Mouse (Mus musculus) inflammation-experienced regulatory T-cells (primary cell): Measurements from ENCODE around the gene Cfap74. TPM values are rescaled to one million over a fixed set of nuclear protein-coding genes. Genes with fewer than 3 reads are reported as not detected.

ENCODE experiments used
- polyA plus RNA-seq, 2 experiments: library from polyadenylated mRNA; unstranded; fragments of 100-300 nt; shearing (Covaris generic); gene quantifications; one replicate each; pipeline ENCODE4 v1.2.1; 2017

The Cfap74 gene
- 1 to 10 TPM in 1 of 2 experiments, under 1 TPM in 1; 0.86 to 3.1 TPM for polyA plus RNA-seq

DNA sequence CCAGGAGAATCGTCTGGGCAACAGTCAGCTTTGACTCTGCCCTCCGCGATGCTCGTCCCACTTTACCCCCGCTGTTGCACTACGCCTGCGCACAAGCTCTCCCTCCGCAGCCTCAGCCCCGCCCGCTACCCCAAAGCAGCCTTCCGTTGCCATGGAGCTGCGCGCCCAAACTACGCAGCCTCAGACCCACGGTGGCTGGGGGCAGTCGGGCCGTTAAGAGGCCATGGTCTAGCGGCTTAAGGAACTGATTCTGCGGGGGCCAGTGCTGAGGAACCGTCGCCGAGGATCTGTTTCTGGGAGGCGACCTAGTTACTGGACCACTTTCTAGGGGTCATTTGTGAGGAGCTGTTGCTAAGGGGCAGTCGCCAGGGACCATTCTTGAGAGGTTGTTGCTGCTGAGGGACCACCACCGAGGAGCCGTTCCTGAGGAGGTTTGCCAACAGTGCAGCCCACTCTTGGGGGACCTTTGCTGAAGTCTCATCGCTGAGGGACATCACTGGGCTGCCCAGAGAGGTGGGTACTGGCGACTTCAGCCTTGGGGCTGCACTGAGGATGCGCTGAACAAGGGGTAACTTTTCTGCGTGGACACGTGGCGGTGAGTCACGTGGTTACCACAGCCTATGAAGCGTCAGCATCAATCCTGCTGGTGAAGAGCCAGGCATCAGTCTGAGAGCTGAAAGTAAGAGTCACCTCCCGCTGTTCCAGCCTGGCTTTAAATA, at the start of gene Cfap74:
Cfap74 (plus strand) TSS at position 133 of the 719 bp plus-strand sequence.

GRCm38 (mm10) chr4:155361303-155361791, 47.6 kb upstream of the Cfap74 start, which contains the start of gene Prkcz:
Gene Prkcz, minus strand, starts transcription at chr4:155361361.

DNA sequence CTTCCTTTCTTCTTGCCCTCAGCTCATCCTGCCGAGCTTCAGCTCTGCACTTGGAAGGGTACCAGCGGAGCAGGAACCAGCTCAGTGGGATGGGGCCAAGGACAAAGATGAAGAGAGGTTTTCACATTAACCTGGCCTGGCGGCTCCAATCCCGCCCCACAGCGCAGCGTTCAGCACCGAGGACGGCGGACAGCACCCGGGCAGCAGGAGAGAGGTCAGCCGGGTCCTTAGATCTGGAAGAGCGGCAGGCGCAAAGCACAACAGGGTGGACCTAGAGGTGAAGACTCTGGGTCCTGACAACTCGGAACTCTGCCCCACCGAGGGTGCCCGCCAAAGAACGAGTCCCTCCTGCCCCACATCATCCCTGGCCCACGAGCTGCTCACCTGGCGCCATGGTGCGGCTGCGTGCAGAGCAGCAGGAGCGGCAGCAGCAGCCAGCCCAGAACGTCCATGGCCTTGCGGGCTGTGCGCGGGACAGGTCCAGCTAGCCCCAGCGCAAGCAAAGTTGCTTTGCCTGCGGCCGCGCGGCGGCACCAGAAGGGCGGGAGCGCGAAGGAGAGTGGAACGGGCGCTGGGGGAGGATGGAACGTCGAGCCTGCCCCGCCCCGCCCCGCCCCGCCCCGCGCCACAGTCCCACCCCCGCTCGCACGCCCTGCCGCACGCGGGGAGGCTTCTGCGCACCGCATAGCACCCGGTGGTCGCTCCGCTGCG, 11.3 kb upstream of the Cfap74 start, which contains the start of gene Gabrd:
Gabrd (minus strand) TSS at position 602 of the 711 bp plus-strand sequence.

GRCm38 (mm10) chr4:155468952-155469351, 60.0 kb downstream of the Cfap74 start, which contains the start of gene Tmem52:
Gene Tmem52, plus strand, starts transcription at chr4:155469114.

DNA sequence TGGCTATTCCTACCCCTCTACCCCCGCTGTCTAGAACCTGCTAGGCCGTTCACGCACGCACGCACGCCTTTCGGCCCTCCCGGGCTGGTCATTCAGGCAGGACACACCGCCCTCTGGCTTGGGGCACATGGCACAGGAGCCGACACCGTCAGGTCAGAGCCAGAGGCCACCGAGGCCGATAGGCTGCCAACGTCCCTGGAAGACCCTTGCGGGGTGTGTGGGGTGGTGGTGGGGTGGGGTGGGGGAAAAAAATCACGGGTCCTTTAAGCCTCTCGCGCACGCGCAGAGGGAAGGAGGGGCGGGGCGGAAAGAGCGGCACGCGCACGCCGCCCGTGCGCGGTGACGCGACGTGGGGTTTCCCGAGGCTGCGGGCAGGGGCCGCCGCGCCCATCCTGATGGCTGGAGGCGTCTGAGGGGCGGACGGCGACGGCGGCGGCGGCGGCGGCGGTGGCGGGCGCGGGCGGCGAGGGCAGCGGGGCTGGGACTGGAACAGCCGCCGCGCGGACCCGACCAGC, 82.1 kb downstream of the Cfap74 start, which contains the start of gene Gnb1:
Gnb1 (plus strand) TSS at position 372 of the 515 bp plus-strand sequence.

Other genes with a start within 250 kb of the Cfap74 start
- 100 to 1,000 TPM; 115 to 127 TPM for gene Ski, start 186.6 kb upstream of the Cfap74 start, polyA plus RNA-seq
- gene Faap20, start 159.4 kb upstream of the Cfap74 start, polyA plus RNA-seq = 100 to 1,000 TPM; 105 to 115 TPM
- gene Prkcz, start 47.8 kb upstream of the Cfap74 start, polyA plus RNA-seq = 10 to 100 TPM; 33.8 to 46.7 TPM
- gene Gabrd, start 11.1 kb upstream of the Cfap74 start, polyA plus RNA-seq = 1 to 10 TPM in 1 of 2 experiments, under 1 TPM in 1; 0.46 to 2.0 TPM
- gene Tmem52, start 59.9 kb downstream of the Cfap74 start, polyA plus RNA-seq = not detected
- gene Gnb1, start 82.2 kb downstream of the Cfap74 start, polyA plus RNA-seq = 100 to 1,000 TPM; 372 to 422 TPM
- 100 to 1,000 TPM; 129 to 132 TPM for gene Nadk, start 153.2 kb downstream of the Cfap74 start, polyA plus RNA-seq
- gene Slc35e2, start 192.2 kb downstream of the Cfap74 start, polyA plus RNA-seq = 10 to 100 TPM in 1 of 2 experiments, 1 to 10 TPM in 1; 9.9 to 12.0 TPM
- 100 to 1,000 TPM; 137 to 173 TPM for gene Cdk11b, start 215.7 kb downstream of the Cfap74 start, polyA plus RNA-seq
- gene Gm10563, start 236.2 kb downstream of the Cfap74 start, polyA plus RNA-seq = not detected
- gene Mmp23, start 244.2 kb downstream of the Cfap74 start, polyA plus RNA-seq = under 1 TPM; 0.71 to 0.90 TPM